Mouse (Mus musculus): ENCODE data around the gene Rasgef1b. TPM values are rescaled to one million over a fixed set of nuclear protein-coding genes. Genes with fewer than 3 reads are reported as not detected.

Gene Rasgef1b
- polyA plus RNA-seq, 1 experiment from 2014 or later, result 59.7 TPM

DNA sequence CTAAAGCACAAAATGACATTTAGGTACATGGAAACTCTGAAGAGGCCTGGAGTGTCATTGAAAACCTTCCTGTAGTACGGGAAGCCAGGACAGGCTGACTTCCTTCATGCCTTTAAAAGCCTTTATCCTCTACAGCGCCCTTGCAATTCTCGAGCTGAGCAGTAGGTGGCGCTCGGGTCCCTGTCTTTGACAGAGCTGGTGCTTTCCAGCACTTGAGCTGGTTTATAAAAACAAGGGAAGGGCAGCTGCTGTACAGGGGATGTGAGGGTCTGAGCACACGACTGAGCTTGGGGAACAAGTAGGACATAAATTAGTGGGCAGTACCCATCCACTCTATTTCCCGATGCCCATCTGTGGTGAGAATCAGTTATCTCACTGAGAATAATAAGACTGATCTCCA, 480.4 kb downstream of the Rasgef1b start:
- H3K4me3 ChIP-seq (ENCODE audit: low read depth, low read length), result peak overlapping the region; percentile 9; the same call in 1 of the 2 replicates

DNA sequence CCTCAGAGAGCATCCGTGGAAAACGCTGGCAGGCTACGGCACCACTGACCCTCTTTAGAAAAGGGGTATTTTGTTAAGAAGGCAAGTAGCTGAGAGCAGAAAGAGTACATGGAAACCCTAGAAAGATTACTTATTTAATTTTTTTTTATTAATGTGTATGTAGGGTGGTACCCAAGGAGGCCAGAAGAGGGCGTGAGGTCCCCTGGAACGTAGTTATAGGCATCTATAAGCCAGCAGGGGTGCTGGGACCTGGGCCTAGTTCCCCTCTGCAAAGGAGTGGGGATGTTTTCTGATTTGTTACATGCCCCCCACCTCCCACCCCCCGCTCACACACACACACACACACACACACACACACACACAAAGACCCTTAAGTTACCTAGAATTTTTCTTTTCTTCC, 480.9 kb downstream of the Rasgef1b start:
- no peaks in the 10 kb centered on the region for H3K27me3 ChIP-seq (ENCODE audit: control insufficient read depth, insufficient read depth, low read depth, low read length)
- no peak overlapping the region for H3K27ac ChIP-seq (ENCODE audit: low read length)
- ATAC-seq, result no peak
- no peak overlapping the region for H3K4me2 ChIP-seq (ENCODE audit: low read length)
- no peaks in the 10 kb centered on the region for H3K36me3 ChIP-seq (ENCODE audit: control insufficient read depth, insufficient read depth, low read length)
- WGBS, result 82% methylated on average over 6 of the region's 6 CpGs
- H3K4me1 ChIP-seq (ENCODE audit: control insufficient read depth, insufficient read depth, low read length), result peaks cover 34% of the 10 kb centered on the region
- H3K4me3 ChIP-seq (ENCODE audit: low read depth, low read length), result no peak overlapping the region
- H3K9me3 ChIP-seq (replicated peaks; ENCODE audit: control insufficient read depth, low read length, poor library complexity, severe bottlenecking), result no peaks in the 10 kb centered on the region
- no peak overlapping the region for H3K9ac ChIP-seq (ENCODE audit: low read depth, low read length)

More for the DNA sequence above, 480.4 kb downstream of the Rasgef1b start:
- no peaks in the 10 kb centered on the region for H3K36me3 ChIP-seq (ENCODE audit: control insufficient read depth, insufficient read depth, low read length)
- under 1% methylated on average over 7 of the region's 7 CpGs for WGBS
- 0 out of 2 replicates have a peak overlapping the region, but pooled peaks have one; percentile 33 for H3K27ac ChIP-seq (ENCODE audit: low read length)
- H3K4me2 ChIP-seq (ENCODE audit: low read length), result peak overlapping the region; percentile 47
- H3K4me1 ChIP-seq (ENCODE audit: control insufficient read depth, insufficient read depth, low read length), result peaks cover 34% of the 10 kb centered on the region
- no peaks in the 10 kb centered on the region for H3K27me3 ChIP-seq (ENCODE audit: control insufficient read depth, insufficient read depth, low read depth, low read length)
- H3K9me3 ChIP-seq (replicated peaks; ENCODE audit: control insufficient read depth, low read length, poor library complexity, severe bottlenecking), result no peaks in the 10 kb centered on the region
- H3K9ac ChIP-seq (ENCODE audit: low read depth, low read length), result peak overlapping the region; percentile 52; the same call in 1 of the 2 replicates
- peak; percentile 27; the same call in 1 of the 2 replicates for ATAC-seq

DNA sequence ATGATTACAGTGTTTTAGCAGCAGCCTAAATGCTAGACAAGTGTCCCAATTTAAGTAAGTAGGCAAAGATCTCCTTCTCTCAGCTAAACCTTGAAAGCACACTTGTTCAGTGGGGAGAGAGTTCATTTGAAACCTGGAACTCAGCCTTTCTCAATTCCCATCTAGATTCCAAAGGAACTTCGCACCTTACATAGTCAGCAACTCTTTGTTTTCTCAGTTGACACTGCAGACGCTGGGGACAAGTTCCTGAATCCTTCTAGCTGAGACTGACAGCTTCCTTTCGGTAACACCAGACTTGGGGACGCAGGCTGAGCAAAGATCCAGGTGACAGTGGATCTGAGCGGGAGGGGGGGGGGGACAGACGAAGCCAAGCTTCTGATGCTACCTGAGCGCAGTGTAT, 481.4 kb downstream of the Rasgef1b start:
- ATAC-seq, result no peak
- Histone ChIP-seq H3K27ac (ENCODE audit: low read length) (0 out of 2 replicates have a peak overlapping the region, but pooled peaks have one; percentile 22), H3K9me3 (replicated peaks; ENCODE audit: control insufficient read depth, low read length, poor library complexity, severe bottlenecking) (no peaks in the 10 kb centered on the region), H3K27me3 (ENCODE audit: control insufficient read depth, insufficient read depth, low read depth, low read length) (no peaks in the 10 kb centered on the region), H3K4me1 (ENCODE audit: control insufficient read depth, insufficient read depth, low read length) (peaks cover 34% of the 10 kb centered on the region), H3K9ac (ENCODE audit: low read depth, low read length) (no peak overlapping the region), H3K4me2 (ENCODE audit: low read length) (peak overlapping the region; percentile 7), H3K4me3 (ENCODE audit: low read depth, low read length) (no peak overlapping the region), H3K36me3 (ENCODE audit: control insufficient read depth, insufficient read depth, low read length) (no peaks in the 10 kb centered on the region)
- WGBS, result 57% methylated on average over 7 of the region's 7 CpGs

DNA sequence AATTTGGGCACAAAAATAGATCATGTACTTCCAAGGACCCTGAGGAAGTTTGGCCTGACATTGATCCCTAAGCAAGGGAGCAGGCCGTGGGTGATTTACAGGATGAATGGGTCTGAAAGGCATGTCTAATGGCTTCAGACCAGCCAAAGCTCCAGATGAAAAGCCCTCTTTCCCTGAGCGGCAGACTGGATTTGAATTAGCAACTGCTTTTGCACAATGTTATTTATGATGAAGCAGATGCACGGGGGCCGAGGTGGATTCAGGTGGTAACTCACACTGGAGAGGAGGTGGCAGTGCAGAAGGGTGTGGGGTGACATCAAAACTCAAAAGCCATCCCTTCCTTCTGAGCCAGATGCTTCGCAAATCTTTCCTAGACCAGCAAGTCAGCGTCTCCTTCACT, 481.9 kb downstream of the Rasgef1b start:
- no peaks in the 10 kb centered on the region for H3K9me3 ChIP-seq (replicated peaks; ENCODE audit: control insufficient read depth, low read length, poor library complexity, severe bottlenecking)
- H3K9ac ChIP-seq (ENCODE audit: low read depth, low read length), result no peak overlapping the region
- H3K4me3 ChIP-seq (ENCODE audit: low read depth, low read length), result no peak overlapping the region
- no peak for ATAC-seq
- H3K36me3 ChIP-seq (ENCODE audit: control insufficient read depth, insufficient read depth, low read length), result no peaks in the 10 kb centered on the region
- H3K4me2 ChIP-seq (ENCODE audit: low read length), result peak overlapping the region; percentile 7
- no peaks in the 10 kb centered on the region for H3K27me3 ChIP-seq (ENCODE audit: control insufficient read depth, insufficient read depth, low read depth, low read length)
- H3K4me1 ChIP-seq (ENCODE audit: control insufficient read depth, insufficient read depth, low read length), result peaks cover 34% of the 10 kb centered on the region
- whole genome bisulfite sequencing, result 24% methylated on average over 6 of the region's 6 CpGs
- H3K27ac ChIP-seq (ENCODE audit: low read length), result 0 out of 2 replicates have a peak overlapping the region, but pooled peaks have one; percentile 22

- 80% methylated on average over 11 of the region's 11 CpGs for WGBS
- Histone ChIP-seq H3K9ac (ENCODE audit: low read depth, low read length) (no peak overlapping the region), H3K9me3 (replicated peaks; ENCODE audit: control insufficient read depth, low read length, poor library complexity, severe bottlenecking) (no peaks in the 10 kb centered on the region), H3K4me2 (ENCODE audit: low read length) (no peak overlapping the region), H3K4me3 (ENCODE audit: low read depth, low read length) (no peak overlapping the region), H3K27ac (ENCODE audit: low read length) (no peak overlapping the region), H3K36me3 (ENCODE audit: control insufficient read depth, insufficient read depth, low read length) (peaks cover 3% of the 10 kb centered on the region; the same call in 1 of the 2 replicates), H3K27me3 (ENCODE audit: control insufficient read depth, insufficient read depth, low read depth, low read length) (no peaks in the 10 kb centered on the region), H3K4me1 (ENCODE audit: control insufficient read depth, insufficient read depth, low read length) (peaks cover 11% of the 10 kb centered on the region; the same call in 1 of the 2 replicates)
- ATAC-seq, result no peak
These were observed 486.7 kb downstream of the Rasgef1b start for GRCm38 (mm10) chr5:99241988-99242740.

DNA sequence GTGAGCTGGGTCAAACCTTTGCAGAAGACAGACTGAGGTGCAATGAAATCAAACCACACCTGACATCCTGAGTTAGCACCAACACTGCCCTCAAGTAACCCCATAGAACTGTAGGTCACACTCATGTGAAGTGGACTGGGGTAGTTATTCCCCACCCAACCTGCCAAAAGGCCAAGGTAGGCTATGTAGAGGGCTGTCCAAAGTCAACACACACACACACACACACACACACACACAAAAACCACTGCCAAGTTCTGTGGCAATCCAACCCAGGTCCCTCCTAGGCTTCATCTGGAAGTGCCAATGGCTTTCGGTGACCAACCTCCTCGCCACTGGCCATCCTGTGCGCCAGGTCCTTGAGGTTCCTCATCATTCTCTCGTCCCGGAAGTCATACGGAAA, 488.4 kb downstream of the Rasgef1b start:
- H3K9ac ChIP-seq (ENCODE audit: low read depth, low read length), result no peak overlapping the region
- H3K27ac ChIP-seq (ENCODE audit: low read length), result no peak overlapping the region
- H3K4me1 ChIP-seq (ENCODE audit: control insufficient read depth, insufficient read depth, low read length), result no peaks in the 10 kb centered on the region
- WGBS, result 98% methylated on average over 6 of the region's 6 CpGs
- peaks cover 3% of the 10 kb centered on the region; the same call in 1 of the 2 replicates for H3K36me3 ChIP-seq (ENCODE audit: control insufficient read depth, insufficient read depth, low read length)
- no peaks in the 10 kb centered on the region for H3K9me3 ChIP-seq (replicated peaks; ENCODE audit: control insufficient read depth, low read length, poor library complexity, severe bottlenecking)
- no peak overlapping the region for H3K4me2 ChIP-seq (ENCODE audit: low read length)
- no peak for ATAC-seq
- H3K4me3 ChIP-seq (ENCODE audit: low read depth, low read length), result no peak overlapping the region
- H3K27me3 ChIP-seq (ENCODE audit: control insufficient read depth, insufficient read depth, low read depth, low read length), result no peaks in the 10 kb centered on the region

GRCm38 (mm10) chr5:99239677-99240076, 489.2 kb downstream of the Rasgef1b start:
- Histone ChIP-seq H3K27ac (ENCODE audit: low read length) (no peak overlapping the region), H3K9me3 (replicated peaks; ENCODE audit: control insufficient read depth, low read length, poor library complexity, severe bottlenecking) (no peaks in the 10 kb centered on the region), H3K36me3 (ENCODE audit: control insufficient read depth, insufficient read depth, low read length) (peaks cover 3% of the 10 kb centered on the region; the same call in 1 of the 2 replicates), H3K4me3 (ENCODE audit: low read depth, low read length) (no peak overlapping the region), H3K27me3 (ENCODE audit: control insufficient read depth, insufficient read depth, low read depth, low read length) (no peaks in the 10 kb centered on the region), H3K4me2 (ENCODE audit: low read length) (no peak overlapping the region), H3K9ac (ENCODE audit: low read depth, low read length) (no peak overlapping the region), H3K4me1 (ENCODE audit: control insufficient read depth, insufficient read depth, low read length) (no peaks in the 10 kb centered on the region)
- 86% methylated on average over 9 of the region's 9 CpGs for WGBS
- ATAC-seq, result no peak

DNA sequence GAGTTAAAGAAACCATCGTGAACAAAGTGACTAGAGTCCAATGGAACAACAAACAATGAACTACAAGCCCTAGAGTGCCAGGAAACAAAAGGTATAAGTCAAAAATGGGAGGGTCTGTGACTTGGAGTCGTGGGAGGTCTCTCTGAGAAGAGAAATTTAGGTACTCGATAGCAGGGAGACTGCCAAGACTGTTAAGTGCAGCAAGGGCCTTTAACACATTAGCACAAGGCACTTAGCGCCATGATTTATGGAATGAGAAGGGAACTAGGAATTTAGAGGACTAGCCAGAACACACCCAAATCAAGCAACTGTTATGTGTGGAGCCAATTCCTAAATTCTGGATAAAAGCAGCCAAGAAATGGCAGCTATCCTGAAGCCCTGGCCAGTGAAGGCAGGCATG, 490.7 kb downstream of the Rasgef1b start:
- Histone ChIP-seq H3K36me3 (ENCODE audit: control insufficient read depth, insufficient read depth, low read length) (peaks cover 7% of the 10 kb centered on the region; the same call in 1 of the 2 replicates), H3K27me3 (ENCODE audit: control insufficient read depth, insufficient read depth, low read depth, low read length) (no peaks in the 10 kb centered on the region)
- no peak for ATAC-seq

More for the DNA sequence above, 490.7 kb downstream of the Rasgef1b start:
- 87% methylated on average over 4 of the region's 4 CpGs for WGBS
- Histone ChIP-seq H3K27ac (ENCODE audit: low read length) (no peak overlapping the region), H3K4me1 (ENCODE audit: control insufficient read depth, insufficient read depth, low read length) (no peaks in the 10 kb centered on the region), H3K4me2 (ENCODE audit: low read length) (no peak overlapping the region), H3K9ac (ENCODE audit: low read depth, low read length) (no peak overlapping the region), H3K9me3 (replicated peaks; ENCODE audit: control insufficient read depth, low read length, poor library complexity, severe bottlenecking) (no peaks in the 10 kb centered on the region), H3K4me3 (ENCODE audit: low read depth, low read length) (no peak overlapping the region)

Measured in midbrain, embryonic 16.5 days (tissue).